Mouse (Mus musculus) kidney, adult 18-20 months (tissue): ENCODE data around the gene Gm5475.

ENCODE experiments used
- DNase-seq: peaks from one replicate; pipeline ENCODE4 v3.0.0; 2021

The Gm5475 gene

DNA sequence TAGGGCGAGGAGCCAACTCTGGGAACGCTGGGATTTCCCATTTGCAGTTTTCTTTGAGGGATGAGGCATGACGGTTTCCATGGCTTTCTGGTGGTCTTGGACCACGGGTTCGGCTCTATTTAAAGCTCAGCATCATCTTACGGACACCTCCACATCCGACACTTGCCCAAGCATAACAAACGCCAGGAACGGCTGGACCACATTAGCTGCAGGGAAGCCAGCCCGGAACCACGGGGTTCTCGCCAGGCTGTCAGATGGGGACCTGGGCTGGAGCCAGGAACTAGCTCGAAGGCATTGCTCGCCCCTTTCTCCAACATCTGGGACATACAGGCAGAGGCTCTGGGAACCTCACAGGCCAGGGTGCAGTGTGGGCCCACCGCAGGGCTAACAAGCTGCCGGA is 29.3 kb downstream of the Gm5475 start:
- DNase-seq: peak; percentile 36

DNA sequence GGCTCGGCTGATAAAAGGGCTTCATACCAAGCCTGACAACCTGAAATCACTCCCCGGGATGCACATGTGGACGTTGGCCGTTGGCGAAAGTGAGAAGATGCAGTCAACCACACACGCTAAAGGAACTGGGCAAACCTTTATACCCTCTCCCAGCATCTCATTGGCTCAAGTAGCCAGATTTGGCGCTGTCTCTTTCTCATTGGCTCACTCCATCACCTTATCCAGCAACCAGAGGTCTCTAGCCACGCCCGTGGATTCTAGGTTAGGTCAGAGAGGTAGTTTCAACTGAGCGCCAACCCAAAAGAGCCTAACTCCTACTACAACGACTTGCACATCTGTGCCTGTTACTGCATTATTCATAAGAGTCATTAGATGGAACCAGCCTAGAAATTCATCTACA is 30.5 kb downstream of the Gm5475 start:
- DNase-seq: no peak

DNA sequence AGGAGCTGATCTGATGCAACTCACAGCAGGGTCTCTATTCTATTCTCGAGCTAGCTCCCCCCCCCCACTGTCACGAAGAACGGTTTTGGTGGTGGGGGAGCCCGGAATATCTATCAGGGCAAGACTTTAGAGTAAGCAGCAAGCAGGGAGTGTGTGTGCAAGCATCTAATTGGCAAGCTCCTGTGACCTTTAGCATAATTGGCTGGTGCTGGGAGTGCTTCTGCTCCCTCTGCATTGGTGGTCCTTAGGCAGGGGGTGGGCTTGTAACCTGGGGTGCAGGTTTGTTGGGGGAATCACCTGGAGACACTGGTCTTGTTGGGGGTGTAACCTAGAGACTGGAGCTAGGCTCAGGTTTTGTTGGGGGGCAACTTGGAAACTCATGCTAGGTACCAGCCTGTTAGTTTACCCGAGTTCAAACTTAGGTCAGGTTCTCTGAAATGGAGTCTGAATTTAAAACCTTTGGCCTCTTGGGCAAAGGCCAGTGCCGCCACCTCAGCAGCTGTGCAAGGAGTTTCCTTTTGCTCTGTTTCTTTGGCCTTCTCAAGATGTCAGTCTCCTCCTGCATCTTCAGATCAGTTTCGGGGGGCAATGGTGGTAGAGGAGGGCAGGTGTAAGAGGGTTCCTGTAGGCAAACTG is 34.5 kb downstream of the Gm5475 start:
- peak; percentile 78 for DNase-seq

DNA sequence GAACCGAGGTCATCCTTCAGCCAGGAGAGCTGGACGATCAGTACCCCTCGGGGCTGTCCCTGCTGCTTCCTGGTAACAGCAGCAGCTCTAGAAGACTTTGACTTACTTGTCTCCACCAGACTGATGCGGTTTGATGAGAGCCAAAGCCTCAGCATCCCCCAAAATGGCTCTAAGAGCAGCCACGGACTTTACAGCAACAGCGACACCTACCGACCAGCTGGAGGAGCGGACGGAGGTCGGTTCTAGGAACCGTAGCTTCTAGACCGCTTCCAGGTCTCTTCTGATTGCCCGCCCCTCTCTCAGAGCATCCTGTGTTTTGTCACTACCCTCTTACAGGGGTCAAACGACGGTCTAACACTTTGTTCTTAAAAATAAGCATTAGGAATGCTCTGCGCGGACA is 35.4 kb downstream of the Gm5475 start:
- peak; percentile 71 for DNase-seq

DNA sequence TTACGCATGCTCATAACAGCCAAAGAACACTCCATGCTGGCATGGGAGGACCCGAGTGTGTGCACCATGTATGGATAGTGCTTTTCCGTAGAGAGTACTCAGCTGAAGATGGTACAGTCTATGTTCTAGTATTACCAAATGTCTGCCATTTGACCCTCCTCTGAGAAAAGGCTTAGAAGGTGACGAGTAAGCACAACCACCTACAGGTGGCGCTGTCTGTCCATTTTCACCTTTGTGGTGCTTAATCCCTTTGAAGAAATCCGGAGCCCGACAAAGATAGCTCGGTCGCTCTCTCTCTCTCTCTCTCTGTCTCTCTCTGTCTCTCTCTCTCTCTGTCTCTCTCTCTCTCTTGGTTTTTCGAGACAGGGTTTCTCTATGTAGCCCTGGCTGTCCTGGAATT is 36.1 kb downstream of the Gm5475 start:
- DNase-seq: peak; percentile 74

DNA sequence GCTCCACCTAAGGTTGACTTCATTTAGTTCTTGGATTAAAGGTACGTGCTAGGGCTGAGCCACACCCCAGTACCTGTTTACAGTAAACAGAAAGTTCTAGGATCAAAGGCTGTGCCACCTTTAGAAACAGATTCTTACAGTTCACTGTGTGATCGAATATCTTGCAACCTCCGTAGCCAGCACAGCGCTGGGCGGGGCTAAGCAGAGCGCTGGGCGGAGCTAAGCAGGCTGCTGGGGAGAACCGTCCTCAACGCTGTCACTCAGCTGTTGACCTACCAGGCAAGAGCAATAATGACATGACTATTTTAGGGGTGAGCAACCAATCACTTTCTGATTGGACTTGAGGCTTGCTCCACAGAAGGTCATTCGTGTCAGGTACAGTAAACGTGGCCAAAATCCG is 39.0 kb downstream of the Gm5475 start:
- DNase-seq: peak; percentile 62

DNA sequence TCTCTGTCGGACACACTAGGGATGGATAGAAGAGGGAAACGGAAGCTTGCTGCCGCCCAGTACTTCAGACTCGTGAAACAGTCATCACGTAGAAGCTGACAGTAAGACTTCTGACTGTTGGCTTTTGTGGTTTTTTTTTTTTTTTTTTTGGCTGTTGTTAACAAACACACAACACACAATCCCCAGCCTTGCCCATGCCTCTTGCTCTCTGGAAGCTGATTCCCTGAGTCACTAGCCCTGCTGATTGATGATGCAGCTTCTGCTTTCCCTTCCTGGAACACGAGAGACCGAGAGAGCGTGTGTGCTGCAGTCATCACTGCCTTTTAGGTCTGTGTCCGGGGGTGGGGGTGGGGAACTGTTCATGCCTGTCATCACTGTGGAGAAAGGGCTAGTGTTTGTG is 39.7 kb downstream of the Gm5475 start:
- DNase-seq: no peak

DNA sequence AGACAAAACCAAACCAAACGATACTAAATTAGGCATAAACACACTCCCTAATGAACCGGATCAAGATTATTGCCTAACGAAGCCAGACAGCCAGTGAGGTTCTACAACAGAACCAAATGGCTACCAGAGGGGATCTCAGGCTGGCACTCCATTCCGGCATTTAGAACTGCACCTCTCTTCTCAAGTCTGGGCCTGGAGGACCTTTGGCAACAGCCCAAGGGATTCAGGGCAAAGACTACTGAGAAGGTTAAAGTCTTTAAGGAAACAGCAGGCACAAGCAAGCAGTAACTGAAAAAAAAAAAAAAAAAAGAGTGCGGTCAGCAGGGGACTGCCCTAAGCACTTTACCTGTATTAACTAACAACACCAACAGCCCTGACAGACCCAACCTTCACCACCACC is 40.1 kb downstream of the Gm5475 start:
- DNase-seq: peak; percentile 71

DNA sequence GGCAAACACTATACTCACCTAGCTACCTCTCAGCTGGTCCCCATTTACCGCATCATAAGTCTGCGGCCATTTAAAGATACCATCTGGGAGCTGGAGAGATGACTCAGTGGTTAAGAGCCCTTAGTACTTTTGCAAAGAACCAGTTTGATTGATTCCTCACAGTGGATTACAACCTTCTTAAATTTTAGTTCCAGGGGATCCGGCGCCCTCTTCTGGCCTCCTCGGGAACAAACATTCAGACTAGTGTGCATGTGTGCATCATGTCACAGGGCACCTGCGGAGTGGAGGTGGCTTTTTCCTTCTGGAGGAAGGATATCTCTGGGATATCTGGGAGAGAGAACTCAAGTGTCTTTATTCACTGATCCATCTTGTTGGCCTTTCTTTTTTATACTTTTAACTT is 41.8 kb downstream of the Gm5475 start:
- DNase-seq: peak; percentile 85

DNA sequence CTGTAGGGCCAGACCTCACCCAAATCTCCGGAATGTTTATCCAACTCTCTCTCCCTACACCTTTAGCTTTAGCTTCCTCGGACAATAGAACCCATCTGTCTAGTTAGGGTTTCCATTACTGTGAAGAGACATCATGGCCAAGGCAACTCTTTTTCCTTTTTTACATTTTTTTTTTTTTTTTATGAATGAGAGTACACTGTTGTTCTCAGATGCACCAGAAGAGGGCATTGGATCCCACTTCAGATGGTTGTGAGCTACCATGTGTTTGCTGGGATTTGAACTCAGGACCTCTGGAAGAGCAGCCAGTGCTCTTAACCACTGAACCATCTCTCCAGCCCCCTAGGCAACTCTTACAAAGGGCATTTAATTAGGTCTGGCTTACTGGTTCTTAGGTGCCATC is 43.5 kb downstream of the Gm5475 start:
- no peak for DNase-seq

DNA sequence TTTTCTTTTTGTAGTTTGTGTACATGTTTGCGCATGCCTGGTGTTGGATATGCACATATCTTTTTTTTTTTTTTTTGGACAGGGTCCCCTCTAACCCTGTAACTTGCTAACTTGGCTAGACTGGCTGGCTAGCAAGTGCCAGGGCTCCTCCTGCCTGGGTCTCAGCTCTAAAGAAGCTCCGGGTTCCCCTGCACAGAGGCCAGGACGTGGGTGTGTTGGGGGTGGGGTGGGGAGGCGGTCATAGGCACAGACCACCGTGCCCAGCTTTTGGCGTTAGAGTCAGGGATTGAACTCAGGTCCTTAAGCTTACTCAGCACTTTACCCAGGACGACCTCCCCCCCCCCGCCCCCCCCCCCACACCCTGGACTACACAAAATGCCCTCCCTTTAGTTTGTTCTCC is 45.8 kb downstream of the Gm5475 start:
- DNase-seq: no peak

DNA sequence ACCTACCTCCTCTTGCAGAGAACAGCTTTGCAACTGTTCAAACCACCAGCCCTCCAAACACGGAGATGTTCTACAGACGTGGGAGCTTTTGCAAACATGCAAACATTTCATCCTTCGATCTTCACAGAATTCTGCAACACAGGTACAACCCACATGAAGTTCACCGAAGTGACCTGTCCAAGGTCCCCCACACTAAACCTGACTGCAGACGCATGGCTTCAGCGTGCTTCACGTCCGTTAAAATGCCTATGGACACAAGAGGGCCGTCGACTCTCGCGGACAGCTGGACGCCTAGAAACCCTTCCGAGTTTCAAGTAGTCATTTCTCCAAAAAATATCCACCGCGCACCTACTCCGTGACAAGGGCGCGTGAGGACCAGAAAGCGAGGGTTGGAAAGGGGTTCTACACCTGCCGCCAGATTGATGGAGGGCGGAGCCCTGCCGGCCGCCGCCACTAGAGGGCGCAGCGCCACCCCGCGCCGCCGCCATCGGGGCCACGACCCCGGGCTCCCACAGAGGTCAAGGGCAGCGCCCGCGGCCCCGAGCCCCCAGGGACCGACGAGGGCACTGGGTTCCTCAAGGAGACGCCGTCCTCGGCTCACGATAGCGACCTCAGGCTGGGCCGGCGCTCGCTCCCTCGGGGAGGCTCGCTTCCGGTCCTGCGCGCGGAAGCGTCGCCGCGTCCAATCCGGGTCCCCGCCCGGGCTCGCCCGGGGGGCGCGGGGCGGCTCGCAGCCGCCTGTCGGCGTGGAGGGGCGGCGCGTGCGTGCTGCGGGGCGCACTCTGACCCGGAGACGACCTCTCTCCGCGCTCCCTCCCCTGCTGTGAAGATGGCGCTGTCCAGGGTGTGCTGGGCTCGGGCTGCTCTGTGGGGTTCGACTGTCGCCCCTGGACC is 46.6 kb downstream of the Gm5475 start, which contains the start of gene Letmd1:
Gene Letmd1 (plus strand): TSS at position 729 of the 894 bp plus-strand sequence.
- DNase-seq: peak; percentile 89

DNA sequence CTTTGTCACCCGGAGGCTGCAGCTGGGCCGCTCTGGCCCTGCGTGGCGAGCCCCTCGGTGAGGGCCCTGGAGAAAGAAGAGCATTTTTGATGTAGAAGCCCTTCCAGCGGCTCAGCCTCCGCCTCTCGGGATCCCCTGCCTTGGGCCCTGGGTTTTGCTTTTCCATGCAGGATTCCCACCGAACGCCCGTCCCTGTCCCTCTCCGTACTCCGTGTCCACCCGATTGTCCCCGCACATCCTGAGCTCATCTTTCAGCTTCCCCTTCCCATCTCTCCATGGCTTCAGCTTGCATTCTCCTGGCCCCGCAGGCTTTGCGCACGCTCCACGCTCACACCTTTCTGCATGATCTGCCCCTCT is 47.2 kb downstream of the Gm5475 start:
- no peak for DNase-seq

DNA sequence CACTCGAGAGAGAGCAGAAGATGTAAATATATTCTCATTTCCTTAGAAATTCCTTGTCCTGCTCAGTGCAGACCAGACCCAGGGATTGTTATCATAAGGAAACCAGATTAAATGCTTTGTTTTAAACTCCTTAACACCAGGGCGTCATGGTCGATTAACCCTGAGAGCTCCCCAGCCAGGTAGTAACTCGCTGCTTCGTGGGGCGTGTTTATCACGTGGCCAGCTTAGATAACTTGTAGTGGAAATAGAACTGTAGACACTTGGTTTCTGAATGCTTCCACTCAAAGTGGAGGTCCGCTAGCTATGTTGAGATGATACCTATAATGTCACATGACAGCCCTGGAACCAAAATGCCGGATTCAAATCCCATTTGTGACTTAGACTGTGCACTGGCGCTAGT is 48.1 kb downstream of the Gm5475 start:
- peak; percentile 44 for DNase-seq

DNA sequence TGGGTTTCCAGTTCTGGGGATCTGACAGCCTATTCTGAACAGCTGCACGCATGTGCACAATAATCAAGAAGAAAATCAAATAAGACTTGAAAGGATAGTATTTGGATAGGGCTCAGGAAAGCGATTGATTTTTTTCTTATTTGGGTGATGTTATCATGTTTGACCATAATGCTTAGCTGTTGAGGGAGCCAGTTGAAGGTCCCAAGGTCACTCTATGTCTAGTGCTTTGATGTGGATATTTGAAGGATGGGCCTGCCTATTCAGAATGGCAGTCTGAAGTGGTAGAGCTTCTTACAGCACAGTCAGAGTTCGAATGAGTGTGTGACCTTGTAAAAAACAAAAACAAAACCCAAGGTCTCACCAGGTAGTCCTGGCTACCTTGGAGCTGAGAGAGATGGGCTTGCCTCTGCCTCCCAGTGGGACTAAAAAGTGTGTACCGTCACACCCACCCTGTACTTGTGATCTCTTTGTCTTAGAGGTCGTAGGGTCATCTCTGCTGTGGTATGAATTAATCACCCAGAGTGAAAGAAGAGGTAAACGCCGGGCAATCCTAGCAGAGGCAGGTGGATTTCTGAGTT is 52.1 kb downstream of the Gm5475 start:
- DNase-seq: no peak
